Mouse (Mus musculus) induced T-regulatory cell, adult 2 months (primary cell): Measurements from ENCODE around the gene Snrpb2.

Experiments used
- DNase-seq: peaks from one replicate; pipeline ENCODE4 v3.0.0-alpha.2; 2012; ENCODE audit warnings: low read depth

The Snrpb2 gene

DNA sequence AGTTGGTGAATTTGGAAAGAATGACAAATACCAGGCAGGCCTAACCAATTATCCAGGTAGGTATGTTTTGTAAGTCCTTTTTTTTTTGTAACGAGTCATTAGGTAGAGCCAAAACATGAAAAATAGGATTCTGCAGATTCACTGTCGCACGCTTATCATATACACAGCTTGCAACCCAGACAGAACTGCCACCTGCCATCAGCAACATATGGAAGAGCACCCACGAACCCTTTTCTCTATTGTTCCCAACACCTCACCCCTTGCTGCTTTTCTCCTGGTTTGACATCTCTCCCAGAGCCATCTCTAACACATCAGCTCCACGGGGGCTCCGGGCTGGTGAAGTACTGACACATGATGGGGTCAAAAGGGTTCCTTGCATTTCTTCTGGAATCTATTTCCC, 31.9 kb downstream of the Snrpb2 start:
- DNase-seq, result no peak

- DNase-seq, result no peak
These were observed 34.3 kb downstream of the Snrpb2 start for GRCm38 (mm10) chr2:143097170-143097569.

DNA sequence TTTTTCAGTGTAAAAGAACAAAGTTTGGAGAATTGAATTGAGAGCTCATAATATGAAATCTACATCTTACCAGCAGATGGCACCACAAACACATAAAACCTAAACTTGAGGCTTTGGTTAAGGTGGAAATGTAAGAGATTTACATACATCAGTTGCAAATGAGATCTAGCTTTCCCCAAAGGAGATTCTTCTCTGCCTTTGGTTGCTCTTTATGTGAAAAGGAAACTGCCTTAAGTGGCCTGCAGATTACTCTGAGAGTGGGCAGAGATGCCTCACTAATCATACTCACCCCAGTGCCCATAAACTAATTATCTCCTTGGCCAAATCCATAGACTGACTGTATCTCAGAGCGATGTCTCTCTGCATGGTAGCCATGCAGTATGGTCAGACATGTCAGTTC, 51.0 kb downstream of the Snrpb2 start:
- DNase-seq, result peak; percentile 21

GRCm38 (mm10) chr2:143114716-143115115, 51.9 kb downstream of the Snrpb2 start:
- no peak for DNase-seq

- DNase-seq, result no peak
These were observed 54.6 kb downstream of the Snrpb2 start for GRCm38 (mm10) chr2:143117453-143117852.

GRCm38 (mm10) chr2:143118221-143118620, 55.4 kb downstream of the Snrpb2 start:
- no peak for DNase-seq
